Mouse (Mus musculus): Measurements from ENCODE around the gene Adgrl1. TPM values are rescaled to one million over a fixed set of nuclear protein-coding genes. Genes with fewer than 3 reads are reported as not detected.

Gene Adgrl1
- polyA plus RNA-seq, 1 experiment from 2014 or later: 51.2 TPM

DNA sequence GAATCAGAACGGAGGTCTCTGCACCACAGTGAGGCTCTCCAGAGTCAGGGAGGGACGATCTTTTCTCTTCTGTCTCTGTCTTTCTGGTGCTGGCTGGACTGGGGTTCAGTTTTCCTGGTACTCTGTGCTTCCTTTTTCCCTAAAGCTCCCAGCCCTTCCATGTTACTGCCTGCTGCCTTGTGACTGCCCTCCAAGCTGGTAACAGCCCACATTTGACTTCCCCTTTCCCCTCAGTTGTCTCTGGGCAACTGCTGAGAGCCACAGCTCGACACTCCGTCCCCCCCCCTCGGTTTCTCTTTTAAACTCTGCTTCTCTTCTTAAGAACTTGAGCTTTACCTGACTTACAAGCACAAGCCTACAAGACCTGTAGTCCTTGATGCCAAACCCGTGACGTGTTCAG lies 89.3 kb downstream of the Adgrl1 start:
- TF ChIP-seq CTCF (IDR thresholded peaks at IDR 0.05): no peak
- in situ Hi-C loops (cut with MboI; ENCODE audit: low pct_unique_long_range_greater_than_20kb): no loop called here
- DNase-seq (ENCODE audit: low read depth, low spot score) (no peak), ATAC-seq (no peak)
- ChIA-PET POLR2A (interaction anchor here (0.6 to 1.0 kb wide), 2 partner anchors 12 to 88 kb away, joined by 3 to 5 read pairs; no protein-coding TSS in a partner anchor), CTCF (no interaction called here)
- H3K27me3 ChIP-seq: no peaks in the 10 kb centered on the region

- CTCF ChIA-PET: no interaction called here
- in situ Hi-C loops (cut with MboI; ENCODE audit: low pct_unique_long_range_greater_than_20kb): no loop called here
- no peaks in the 10 kb centered on the region for H3K27me3 ChIP-seq
- DNase-seq (ENCODE audit: low read depth, low spot score): no peak
- TF ChIP-seq CTCF (IDR thresholded peaks at IDR 0.05): no peak
- no peak for ATAC-seq
- POLR2A ChIA-PET: no interaction called here
Measured at GRCm38 (mm10) chr8:83990170-83990569, 90.3 kb downstream of the Adgrl1 start.

Other genes starting within 250 kb of the Adgrl1 start
- 133 TPM for gene Gipc1, start 247.4 kb upstream of the Adgrl1 start, polyA plus RNA-seq (2021)
- 3.1 TPM for gene Ptger1, start 233.4 kb upstream of the Adgrl1 start, polyA plus RNA-seq (2021)
- gene Pkn1, start 200.9 kb upstream of the Adgrl1 start, polyA plus RNA-seq (2021): 68.6 TPM
- 70.9 TPM for gene Ddx39, start 184.9 kb upstream of the Adgrl1 start, polyA plus RNA-seq (2021)
- 77.0 TPM for gene Adgre5, start 158.8 kb upstream of the Adgrl1 start, polyA plus RNA-seq (2021)
- 0.82 TPM for gene Gm10644, start 55.1 kb downstream of the Adgrl1 start, polyA plus RNA-seq (2021)
- 24.1 TPM for gene Asf1b, start 55.4 kb downstream of the Adgrl1 start, polyA plus RNA-seq (2021)
- gene Prkaca, start 72.9 kb downstream of the Adgrl1 start, polyA plus RNA-seq (2021): 102 TPM
- 42.5 TPM for gene Samd1, start 97.6 kb downstream of the Adgrl1 start, polyA plus RNA-seq (2021)
- 1.3 TPM for gene 1700067K01Rik, start 101.4 kb downstream of the Adgrl1 start, polyA plus RNA-seq (2021)
- gene 2210011C24Rik, start 112.1 kb downstream of the Adgrl1 start, polyA plus RNA-seq (2021): 4.9 TPM
- gene Palm3, start 121.4 kb downstream of the Adgrl1 start, polyA plus RNA-seq (2021): 48.0 TPM
- 0.18 TPM for gene Il27ra, start 142.5 kb downstream of the Adgrl1 start, polyA plus RNA-seq (2021)
- gene Rln3, start 144.9 kb downstream of the Adgrl1 start, polyA plus RNA-seq (2021): not detected
- gene Gm10643, start 165.0 kb downstream of the Adgrl1 start, polyA plus RNA-seq (2021): 3.1 TPM
- gene Rfx1, start 166.7 kb downstream of the Adgrl1 start, polyA plus RNA-seq (2021): 14.2 TPM
- 30.1 TPM for gene Dcaf15, start 204.7 kb downstream of the Adgrl1 start, polyA plus RNA-seq (2021)
- 4.9 TPM for gene Podnl1, start 225.9 kb downstream of the Adgrl1 start, polyA plus RNA-seq (2021)
- 54.7 TPM for gene Cc2d1a, start 247.8 kb downstream of the Adgrl1 start, polyA plus RNA-seq (2021)
- 3.9 TPM for gene 4930432K21Rik, start 247.9 kb downstream of the Adgrl1 start, polyA plus RNA-seq (2021)

Data from Patski (cell line).